ENCODE assay signal across 8 mouse cellular contexts in genomic region chr7:30090092-30090969, GRCm38 (mm10). TPM values are rescaled to one million over a fixed set of nuclear protein-coding genes. Genes with fewer than 3 reads are reported as not detected.
DNase-seq lines count a peak whose midpoint lies in the region; ATAC-seq lines count a peak whose summit lies in the region.

Gm26920 (minus strand) TSS chr7:30090410.
Zfp566 (minus strand) TSS chr7:30090527.

- H3K4me1 ChIP-seq in intestine, embryonic 14.5 days (replicated peaks; ENCODE audit: control insufficient read depth, insufficient read depth, low read length): peaks cover 14% of the 10 kb centered on the region

- no peaks in the 10 kb centered on the region for H3K9me3 ChIP-seq in intestine, embryonic 14.5 days (ENCODE audit: control insufficient read depth, low read length)

- under 1% methylated on average over 40 of the region's 40 CpGs for WGBS in intestine, embryonic 14.5 days

- peaks cover 13% of the 10 kb centered on the region for H3K36me3 ChIP-seq in intestine, embryonic 14.5 days (ENCODE audit: control insufficient read depth, insufficient read depth, low read length)

- peak within 1 kb of the TSS; percentile 67 for H3K4me2 ChIP-seq in intestine, embryonic 14.5 days (ENCODE audit: low read length)

- peak; percentile 88 to 90 for DNase-seq in adrenal gland, adult 18-20 months (ENCODE audit: low spot score in 2 of 2)
- DNase-seq in embryo, embryonic 11 days: peak; percentile 99
- peak; percentile 97 for DNase-seq in gastrocnemius, postnatal 25 days
- DNase-seq in intestine, embryonic 14.5 days (ENCODE audit: low spot score): peak; percentile 96
- peak; percentile 96 for DNase-seq in left cerebral cortex, postnatal 14 days (ENCODE audit: low spot score in 2 of 2)
- peak; percentile 99 for DNase-seq in mesoderm, embryonic 11.5 days (ENCODE audit: low read depth, low spot score)
- peak; percentile 93 to 95 for DNase-seq in right cerebral cortex, postnatal 36 days (ENCODE audit: low spot score in 2 of 2)
- DNase-seq in yolk sac, embryonic 10.5 days (ENCODE audit: low spot score): peak; percentile 99

- intact Hi-C loops in left cerebral cortex, postnatal 14 days (cut with DNase I): no loop called here

- H3K27me3 ChIP-seq in intestine, embryonic 14.5 days (replicated peaks; ENCODE audit: control insufficient read depth, insufficient read depth, low read length): no peaks in the 10 kb centered on the region

- H3K27ac ChIP-seq in intestine, embryonic 14.5 days (ENCODE audit: low read depth): peak within 1 kb of the TSS; percentile 69

- peak within 1 kb of the TSS; percentile 53 for H3K9ac ChIP-seq in intestine, embryonic 14.5 days (ENCODE audit: low read length)

- peak within 1 kb of the TSS; percentile 67 for H3K4me3 ChIP-seq in intestine, embryonic 14.5 days (ENCODE audit: low read depth, low read length)

- peak; percentile 91 for ATAC-seq in intestine, embryonic 14.5 days (replicated peaks; ENCODE audit: low FRiP score, low TSS enrichment, low read depth)

RNA-seq across cellular contexts. Expression of gene Gm26920, which starts in this region (rescaled TPM):
- not detected for total RNA-seq in adrenal gland, adult 18-20 months (2021)
- total RNA-seq in gastrocnemius, postnatal 25 days (2021): not detected
- polyA plus RNA-seq in intestine, embryonic 14.5 days (2014; fragmentation: Nextera tagmentation; extraction: Ambion mirVana): 0.87 and 1.5 TPM in 2 replicates
- under 1 TPM in 1 of 2 experiments, not detected in 1; 0.59 TPM for total RNA-seq in left cerebral cortex, postnatal 14 days (2021)

RNA-seq across cellular contexts. Expression of gene Zfp566, which starts in this region (rescaled TPM):
- total RNA-seq in adrenal gland, adult 18-20 months (2021): 1 to 10 TPM; 2.9 to 4.1 TPM
- total RNA-seq in gastrocnemius, postnatal 25 days (2021): 1 to 10 TPM; 1.6 to 2.3 TPM
- 8.3 and 11.2 TPM in 2 replicates for polyA plus RNA-seq in intestine, embryonic 14.5 days (2014; fragmentation: Nextera tagmentation; extraction: Ambion mirVana)
- total RNA-seq in left cerebral cortex, postnatal 14 days (2021): 1 to 10 TPM; 5.6 to 6.5 TPM

Comparison
In these comparisons a context has a peak if more than half of its experiments do, and no peak if none do; other contexts are left out.
1. Peak in every context shown above with its lines: DNase-seq, ATAC-seq, H3K4me3 ChIP-seq and H3K27ac ChIP-seq.